Mouse (Mus musculus) layer of hippocampus, postnatal 25 days (tissue): ENCODE data around the gene Drg1. TPM values are rescaled to one million over a fixed set of nuclear protein-coding genes. Genes with fewer than 3 reads are reported as not detected.
A peak's percentile ranks its signal among the peaks of the same experiment; 100 is the strongest.
"Not testable (repeated sequence)": the region's sequence is repeated elsewhere in the genome, so short reads cannot be mapped to it uniquely, and the experiment has no call there.

Experiments
- DNase-seq, 2 experiments: peaks; one replicate each; pipeline ENCODE4 v3.0.0; 2022; ENCODE audit warnings: mixed read lengths in 2 of 2, low spot score in 1 of 2; ENCODE audit errors: extremely low spot score in 1 of 2
- total RNA-seq, 2 experiments: library from RNA; stranded (reverse); gene quantifications; 2 replicates each; pipeline ENCODE4 v1.2.3; 2021

Drg1 gene
- total RNA-seq, 2 experiments from 2014 or later, result 99.2 to 104 TPM

GRCm38 (mm10) chr11:3172526-3172925, 93.7 kb downstream of the Drg1 start:
- DNase-seq, result not testable (repeated sequence)

- peak in 1 of 2 experiments; percentile 36 for DNase-seq
Observed at GRCm38 (mm10) chr11:3171931-3172330, 94.3 kb downstream of the Drg1 start.

GRCm38 (mm10) chr11:3169042-3169441, 97.2 kb downstream of the Drg1 start:
- DNase-seq, result peak in 1 of 2 experiments; percentile 46

GRCm38 (mm10) chr11:3167571-3168001, 98.6 kb downstream of the Drg1 start:
- DNase-seq, result peak in 1 of 2 experiments; percentile 34

- not testable (repeated sequence) for DNase-seq
Observed at GRCm38 (mm10) chr11:3167129-3167528, 99.1 kb downstream of the Drg1 start.

GRCm38 (mm10) chr11:3166321-3166720, 99.9 kb downstream of the Drg1 start:
- DNase-seq, result not testable (repeated sequence)

- DNase-seq, result not testable (repeated sequence)
Observed at GRCm38 (mm10) chr11:3165210-3165782, 100.9 kb downstream of the Drg1 start.

GRCm38 (mm10) chr11:3163661-3164060, 102.6 kb downstream of the Drg1 start:
- DNase-seq, result not testable (repeated sequence)

- not testable (repeated sequence) for DNase-seq
Observed at GRCm38 (mm10) chr11:3163122-3163521, 103.1 kb downstream of the Drg1 start.

GRCm38 (mm10) chr11:3162236-3162897, 103.8 kb downstream of the Drg1 start:
- DNase-seq, result peak in 1 of 2 experiments; percentile 55

- peak in 1 of 2 experiments; percentile 46 for DNase-seq
Observed at GRCm38 (mm10) chr11:3161370-3161769, 104.8 kb downstream of the Drg1 start.

GRCm38 (mm10) chr11:3158800-3159199, 107.4 kb downstream of the Drg1 start:
- not testable (repeated sequence) for DNase-seq

- DNase-seq, result not testable (repeated sequence)
Observed at GRCm38 (mm10) chr11:3157996-3158395, 108.2 kb downstream of the Drg1 start.

- not testable (repeated sequence) for DNase-seq
Observed at GRCm38 (mm10) chr11:3156991-3157390, 109.2 kb downstream of the Drg1 start.

GRCm38 (mm10) chr11:3153666-3154397, 112.4 kb downstream of the Drg1 start:
- peak; percentile 31 to 56 for DNase-seq

GRCm38 (mm10) chr11:3151358-3151757, 114.9 kb downstream of the Drg1 start:
- not testable (repeated sequence) for DNase-seq

- not testable (repeated sequence) for DNase-seq
Observed at GRCm38 (mm10) chr11:3150677-3151003, 115.6 kb downstream of the Drg1 start.

- DNase-seq, result not testable (repeated sequence)
Observed at GRCm38 (mm10) chr11:3150003-3150676, 116.1 kb downstream of the Drg1 start.

GRCm38 (mm10) chr11:3149471-3149870, 116.7 kb downstream of the Drg1 start:
- DNase-seq, result not testable (repeated sequence)

- not testable (repeated sequence) for DNase-seq
Observed at GRCm38 (mm10) chr11:3146806-3147205, 119.4 kb downstream of the Drg1 start.
